Mouse (Mus musculus): ENCODE data around the gene Ace. TPM values are rescaled to one million over a fixed set of nuclear protein-coding genes. Genes with fewer than 3 reads are reported as not detected.

Ace gene
- polyA plus RNA-seq, 1 experiment from 2014 or later, result 0.36 TPM

DNA sequence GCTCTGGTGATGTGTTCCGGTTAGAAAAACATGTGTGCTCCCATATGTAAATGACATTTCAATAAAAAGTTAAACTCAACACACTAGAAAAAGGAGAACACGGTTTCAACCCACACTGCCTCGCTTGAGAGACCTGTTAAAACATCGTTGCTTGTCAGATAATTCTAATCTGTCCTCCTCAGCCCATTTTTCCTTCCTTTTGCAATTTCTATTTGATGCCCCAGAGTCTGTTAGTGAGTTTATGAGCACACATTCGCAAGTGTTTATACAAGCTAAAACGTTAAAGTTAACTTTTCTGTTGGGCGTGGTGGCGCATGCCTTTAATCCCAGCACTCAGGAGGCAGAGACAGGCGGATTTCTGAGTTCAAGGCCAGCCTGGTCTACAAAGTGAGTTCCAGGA, 67.2 kb downstream of the Ace start:
- WGBS (ENCODE audit: missing documents), result 88% methylated on average over 9 of the region's 9 CpGs
- H3K27ac ChIP-seq, result no peak overlapping the region

DNA sequence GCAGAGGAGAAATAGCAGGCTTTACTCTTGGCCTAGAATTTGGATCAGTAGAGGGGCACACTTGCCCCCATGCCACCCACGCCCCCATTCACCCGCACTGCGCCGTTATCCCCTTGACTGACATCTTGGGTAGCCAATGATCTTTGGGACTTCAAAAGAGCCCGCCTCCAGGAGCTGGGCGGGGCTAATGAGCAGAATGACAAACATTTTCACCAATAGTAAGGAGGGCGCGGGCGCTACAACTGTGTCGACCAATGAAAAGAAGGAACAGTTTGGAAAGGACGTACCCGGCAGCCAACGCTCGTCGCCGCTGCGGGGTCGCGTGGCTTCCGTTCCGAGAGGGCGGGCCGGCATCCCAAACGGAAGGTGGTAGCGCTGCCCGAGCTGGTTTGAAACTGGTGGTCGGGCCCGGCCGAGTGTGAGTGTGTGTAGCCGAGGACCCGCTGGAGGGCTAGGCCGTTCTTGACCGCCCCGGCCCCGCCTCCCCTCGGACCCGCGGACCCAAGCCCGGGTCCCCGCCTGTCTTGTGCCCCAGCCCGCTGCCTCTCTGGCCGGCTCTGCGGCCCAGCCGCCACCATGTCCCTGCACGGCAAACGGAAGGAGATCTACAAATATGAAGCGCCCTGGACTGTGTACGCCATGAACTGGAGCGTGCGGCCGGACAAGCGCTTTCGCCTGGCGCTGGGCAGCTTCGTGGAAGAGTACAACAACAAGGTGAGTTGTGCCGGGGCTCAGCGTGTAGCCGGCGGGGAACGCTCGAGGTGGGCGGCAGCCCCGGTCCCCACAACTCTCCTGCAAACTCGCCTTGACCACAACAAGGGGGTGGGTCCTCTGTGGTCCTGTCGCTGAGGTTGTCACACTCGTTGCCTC, 69.0 kb downstream of the Ace start, which contains the start of gene Dcaf7:
Gene Dcaf7 (plus strand): TSS at position 325 of the 870 bp plus-strand sequence.
- Histone ChIP-seq H3K4me3 (ENCODE audit: inconsistent target) (peak within 1 kb of the TSS; percentile 88), H3K79me2 (ENCODE audit: inconsistent target) (peaks cover 49% of the 10 kb centered on the region), H3K27ac (peak within 1 kb of the TSS; percentile 12; the same call in 1 of the 2 replicates), H3K36me3 (ENCODE audit: inconsistent target) (no peaks in the 10 kb centered on the region)
- WGBS (ENCODE audit: missing documents), result under 1% methylated on average over 66 of the region's 66 CpGs

More for the DNA sequence above, 67.2 kb downstream of the Ace start:
- Histone ChIP-seq H3K4me3 (ENCODE audit: inconsistent target) (no peak overlapping the region), H3K79me2 (ENCODE audit: inconsistent target) (peaks cover 31% of the 10 kb centered on the region), H3K36me3 (ENCODE audit: inconsistent target) (no peaks in the 10 kb centered on the region)

DNA sequence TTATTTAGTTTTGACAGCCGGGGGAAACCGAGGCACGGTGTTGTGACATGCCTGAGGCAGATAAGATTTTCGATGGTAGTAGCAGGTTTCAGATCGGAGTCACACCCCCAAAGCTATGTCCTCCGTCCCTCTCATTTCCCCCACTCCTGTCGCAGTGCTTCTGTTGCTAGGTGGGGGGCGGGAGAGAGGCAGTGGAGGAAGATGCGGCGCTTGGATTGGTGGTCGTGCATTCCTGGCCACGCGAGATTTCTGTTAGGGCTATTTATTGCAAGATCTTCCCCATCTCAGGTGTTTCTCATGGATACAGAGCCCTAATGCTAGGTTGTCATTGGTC, 69.6 kb downstream of the Ace start:
- Histone ChIP-seq H3K4me3 (ENCODE audit: inconsistent target) (peak overlapping the region; percentile 88), H3K27ac (peak overlapping the region; percentile 10; the same call in 1 of the 2 replicates), H3K79me2 (ENCODE audit: inconsistent target) (peaks cover 55% of the 10 kb centered on the region), H3K36me3 (ENCODE audit: inconsistent target) (no peaks in the 10 kb centered on the region)
- WGBS (ENCODE audit: missing documents), result 0% methylated on average over 13 of the region's 13 CpGs

Other genes with a start within 250 kb of the Ace start
- gene Cyb561, start 14.6 kb upstream of the Ace start, polyA plus RNA-seq (2018), result not detected in 3 replicates
- not detected in 3 replicates for gene Ace3, start 26.7 kb downstream of the Ace start, polyA plus RNA-seq (2018)
- not detected in 3 replicates for gene Kcnh6, start 40.2 kb downstream of the Ace start, polyA plus RNA-seq (2018)
- 33.8 to 64.7 TPM (median 48.5 TPM) in 3 replicates for gene Dcaf7, start 68.9 kb downstream of the Ace start, polyA plus RNA-seq (2018)
- 9.9 to 15.0 TPM (median 13.6 TPM) in 3 replicates for gene Taco1, start 98.1 kb downstream of the Ace start, polyA plus RNA-seq (2018)
- gene Map3k3, start 116.7 kb downstream of the Ace start, polyA plus RNA-seq (2018), result 47.7 to 51.9 TPM (median 49.8 TPM) in 3 replicates
- not detected in 3 replicates for gene Gm10840, start 192.9 kb downstream of the Ace start, polyA plus RNA-seq (2018)
- gene Limd2, start 192.9 kb downstream of the Ace start, polyA plus RNA-seq (2018), result 74.9 to 122 TPM (median 80.3 TPM) in 3 replicates
- gene Strada, start 234.2 kb downstream of the Ace start, polyA plus RNA-seq (2018), result 14.5 to 19.3 TPM (median 18.7 TPM) in 3 replicates
- gene Ccdc47, start 248.4 kb downstream of the Ace start, polyA plus RNA-seq (2018), result 46.7 to 77.0 TPM (median 51.2 TPM) in 3 replicates
- 37.1 to 61.7 TPM (median 46.9 TPM) in 3 replicates for gene Ddx42, start 249.0 kb downstream of the Ace start, polyA plus RNA-seq (2018)

Data from macrophage (primary cell).